Mouse (Mus musculus): ENCODE measurements around the gene Abl1.

Gene Abl1

GRCm38 (mm10) chr2:31688074-31688925 is at the start of gene Abl1:
Abl1 (plus strand) TSS chr2:31688376.
- in situ Hi-C loops (cut with MboI, MseI): loop anchor here (5.0 to 10.0 kb wide), 2 partner anchors 97 to 99 kb away; no protein-coding TSS in a partner anchor

GRCm38 (mm10) chr2:31638581-31639465 is 49.4 kb upstream of the Abl1 start:
- in situ Hi-C loops (cut with MboI, MseI): no loop called here

GRCm38 (mm10) chr2:31639466-31639760 is 48.8 kb upstream of the Abl1 start:
- in situ Hi-C loops (cut with MboI, MseI): no loop called here

GRCm38 (mm10) chr2:31639901-31640608 is 48.1 kb upstream of the Abl1 start, which contains the start of gene Prdm12:
Prdm12 (plus strand) TSS chr2:31640037.
- in situ Hi-C loops (cut with MboI, MseI): loop anchor here (10.0 kb wide), 2 partner anchors 155 to 695 kb away; no protein-coding TSS in a partner anchor

- in situ Hi-C loops (cut with MboI, MseI): loop anchor here (10.0 kb wide), 2 partner anchors 156 to 694 kb away; no protein-coding TSS in a partner anchor
Observed at GRCm38 (mm10) chr2:31640609-31641507, 47.3 kb upstream of the Abl1 start.

- in situ Hi-C loops (cut with MboI, MseI): loop anchor here (10.0 kb wide), 2 partner anchors 157 to 693 kb away; no protein-coding TSS in a partner anchor
Observed at GRCm38 (mm10) chr2:31641508-31641830, 46.7 kb upstream of the Abl1 start.

- in situ Hi-C loops (cut with MboI, MseI): loop anchor here (10.0 kb wide), 2 partner anchors 157 to 693 kb away; no protein-coding TSS in a partner anchor
Observed at GRCm38 (mm10) chr2:31641929-31642328, 46.2 kb upstream of the Abl1 start.

- in situ Hi-C loops (cut with MboI, MseI): loop anchor here in 1 of 2 experiments (10.0 kb wide), 2 partner anchors 169 to 459 kb away; no protein-coding TSS in a partner anchor
Observed at GRCm38 (mm10) chr2:31653971-31654853, 34.0 kb upstream of the Abl1 start.

GRCm38 (mm10) chr2:31654854-31655559 is 33.2 kb upstream of the Abl1 start:
- in situ Hi-C loops (cut with MboI, MseI): loop anchor here in 1 of 2 experiments (10.0 kb wide), 2 partner anchors 170 to 460 kb away; no protein-coding TSS in a partner anchor

GRCm38 (mm10) chr2:31656374-31656773 is 31.8 kb upstream of the Abl1 start:
- in situ Hi-C loops (cut with MboI, MseI): loop anchor here in 1 of 2 experiments (10.0 kb wide), 2 partner anchors 172 to 462 kb away; no protein-coding TSS in a partner anchor

- in situ Hi-C loops (cut with MboI, MseI): no loop called here
Observed at GRCm38 (mm10) chr2:31662939-31663803, 25.0 kb upstream of the Abl1 start.

- in situ Hi-C loops (cut with MboI, MseI): no loop called here
Observed at GRCm38 (mm10) chr2:31663804-31664180, 24.4 kb upstream of the Abl1 start.

- in situ Hi-C loops (cut with MboI, MseI): no loop called here
Observed at GRCm38 (mm10) chr2:31667332-31667731, 20.8 kb upstream of the Abl1 start.

- in situ Hi-C loops (cut with MboI, MseI): no loop called here
Observed at GRCm38 (mm10) chr2:31670551-31671035, 17.6 kb upstream of the Abl1 start, which contains the start of gene Exosc2. Exosc2 (plus strand) TSS chr2:31670715.

- in situ Hi-C loops (cut with MboI, MseI): no loop called here
Observed at GRCm38 (mm10) chr2:31678641-31679040, 9.5 kb upstream of the Abl1 start.

- in situ Hi-C loops (cut with MboI, MseI): loop anchor here in 1 of 2 experiments (5.0 to 10.0 kb wide), 2 partner anchors 104 to 199 kb away; no protein-coding TSS in a partner anchor
Observed at GRCm38 (mm10) chr2:31681051-31681707, 7.0 kb upstream of the Abl1 start.

Data from T-helper 17 cell (primary cell).